19 mouse cellular contexts compared by ENCODE assay signal in genomic region chr13:60507611-60508010, GRCm38 (mm10).
DNase-seq lines count a peak whose midpoint lies in the region; TF ChIP-seq lines count a peak whose summit lies in the region.
"Had no signal": no experiment of that assay in that cellular context is flagged by ENCODE, and none has a peak within 500 bp of the region (broad histone marks: within the 10 kb centered on the region; RNA-seq: fewer than 3 reads in every experiment).

No protein-coding gene starts in this region.

- no peak overlapping the region for H3K4me3 ChIP-seq in gastrocnemius, adult 2 months
- no peak overlapping the region for H3K4me3 ChIP-seq in layer of hippocampus, adult 2 months
- no peak overlapping the region for H3K4me3 ChIP-seq in embryonic fibroblast, embryonic 13.5 days (ENCODE audit: insufficient read depth, low read length)
- H3K4me3 ChIP-seq: forebrain, embryonic 12.5 days; heart, embryonic 10.5 days; hindbrain, embryonic 15.5 days; limb, embryonic 13.5 days; neural tube, embryonic 12.5 days had no signal

- intact Hi-C loops in gastrocnemius, adult 2 months (cut with DNase I) = no loop called here

- TF ChIP-seq POLR2A in embryonic fibroblast, embryonic 13.5 days (IDR thresholded peaks at IDR 0.05; ENCODE audit: low read depth, low read length) = no peak

- H3K4me1 ChIP-seq in embryonic fibroblast, embryonic 13.5 days (ENCODE audit: control insufficient read depth, insufficient read depth, low read length) = no peaks in the 10 kb centered on the region
- H3K4me1 ChIP-seq: forebrain, embryonic 12.5 days; heart, embryonic 10.5 days; hindbrain, embryonic 15.5 days; neural tube, embryonic 12.5 days had no signal

- no peak for DNase-seq in gastrocnemius, adult 2 months
- DNase-seq in gastrocnemius, postnatal 4 days (ENCODE audit: low spot score in 2 of 2) = no peak
- DNase-seq in layer of hippocampus, adult 2 months (ENCODE audit: low spot score in 2 of 2) = no peak
- no peak for DNase-seq in layer of hippocampus, adult 9-10 months (ENCODE audit: low spot score)
- peak; percentile 8 for DNase-seq in adipocyte (ENCODE audit: low spot score)
- DNase-seq in cerebellum, adult 18-20 months = no peak
- DNase-seq: cerebellum, adult 11 months; cerebellum, postnatal 14 days; layer of hippocampus, postnatal 36 days; midbrain, embryonic 14.5 days; right cerebral cortex, postnatal 14 days; spleen, adult 18-20 months had no signal

- no peak for TF ChIP-seq CTCF in gastrocnemius, adult 2 months (IDR thresholded peaks at IDR 0.05)
- no peak for TF ChIP-seq CTCF in layer of hippocampus, adult 2 months (conservative IDR thresholded peaks at IDR 0.05)
- TF ChIP-seq CTCF in embryonic fibroblast, embryonic 13.5 days (IDR thresholded peaks at IDR 0.05; ENCODE audit: borderline replicate concordance, insufficient read depth, low read length) = no peak

- H3K27ac ChIP-seq in gastrocnemius, adult 2 months = peak overlapping the region; percentile 67
- peak overlapping the region; percentile 48; the same call in 1 of the 2 replicates for H3K27ac ChIP-seq in layer of hippocampus, adult 2 months
- H3K27ac ChIP-seq in embryonic fibroblast, embryonic 13.5 days (ENCODE audit: insufficient read depth, low read length) = peak overlapping the region; percentile 67; the same call in 1 of the 2 replicates
- H3K27ac ChIP-seq: forebrain, embryonic 12.5 days; heart, embryonic 10.5 days; hindbrain, embryonic 15.5 days; limb, embryonic 13.5 days; liver, embryonic 14.5 days; neural tube, embryonic 12.5 days had no signal
